Mouse (Mus musculus): ENCODE data around the gene Irf1.

Irf1 gene

GRCm38 (mm10) chr11:53736771-53737572 is 32.8 kb upstream of the Irf1 start:
- peaks cover 3% of the 10 kb centered on the region; the same call in 1 of the 2 replicates for H3K27me3 ChIP-seq (ENCODE audit: insufficient read depth, low read length)
- H3K36me3 ChIP-seq (ENCODE audit: insufficient read depth, low read length), result no peaks in the 10 kb centered on the region
- H3K9me3 ChIP-seq (ENCODE audit: low read length), result no peaks in the 10 kb centered on the region
- TF ChIP-seq CTCF (conservative IDR thresholded peaks at IDR 0.05; ENCODE audit: low read length), result peak; percentile 69
- no peak for TF ChIP-seq POU5F1 (IDR thresholded peaks at IDR 0.05; ENCODE audit: borderline replicate concordance, low read length)
- peaks cover 10% of the 10 kb centered on the region for H3K4me1 ChIP-seq (replicated peaks; ENCODE audit: low read depth, low read length)
- no peak overlapping the region for H3K4me3 ChIP-seq (replicated peaks; ENCODE audit: low read length)

- Histone ChIP-seq H3K9me3 (ENCODE audit: low read length) (no peaks in the 10 kb centered on the region), H3K4me1 (replicated peaks; ENCODE audit: low read depth, low read length) (peaks cover 13% of the 10 kb centered on the region), H3K27me3 (ENCODE audit: insufficient read depth, low read length) (peaks cover 3% of the 10 kb centered on the region; the same call in 1 of the 2 replicates), H3K36me3 (ENCODE audit: insufficient read depth, low read length) (no peaks in the 10 kb centered on the region), H3K4me3 (replicated peaks; ENCODE audit: low read length) (no peak overlapping the region)
- TF ChIP-seq CTCF (conservative IDR thresholded peaks at IDR 0.05; ENCODE audit: low read length) (peak; percentile 48), POU5F1 (IDR thresholded peaks at IDR 0.05; ENCODE audit: borderline replicate concordance, low read length) (no peak)
Observed at GRCm38 (mm10) chr11:53737573-53737946, 32.3 kb upstream of the Irf1 start.

- Histone ChIP-seq H3K4me3 (replicated peaks; ENCODE audit: low read length) (no peak overlapping the region), H3K27me3 (ENCODE audit: insufficient read depth, low read length) (no peaks in the 10 kb centered on the region)
- TF ChIP-seq CTCF (conservative IDR thresholded peaks at IDR 0.05; ENCODE audit: low read length), result no peak
- TF ChIP-seq NANOG (IDR thresholded peaks at IDR 0.05; ENCODE audit: borderline replicate concordance, low read length), result no peak
- TF ChIP-seq POU5F1 (IDR thresholded peaks at IDR 0.05; ENCODE audit: borderline replicate concordance, low read length), result no peak
Observed at GRCm38 (mm10) chr11:53742353-53742752, 27.5 kb upstream of the Irf1 start.

DNA sequence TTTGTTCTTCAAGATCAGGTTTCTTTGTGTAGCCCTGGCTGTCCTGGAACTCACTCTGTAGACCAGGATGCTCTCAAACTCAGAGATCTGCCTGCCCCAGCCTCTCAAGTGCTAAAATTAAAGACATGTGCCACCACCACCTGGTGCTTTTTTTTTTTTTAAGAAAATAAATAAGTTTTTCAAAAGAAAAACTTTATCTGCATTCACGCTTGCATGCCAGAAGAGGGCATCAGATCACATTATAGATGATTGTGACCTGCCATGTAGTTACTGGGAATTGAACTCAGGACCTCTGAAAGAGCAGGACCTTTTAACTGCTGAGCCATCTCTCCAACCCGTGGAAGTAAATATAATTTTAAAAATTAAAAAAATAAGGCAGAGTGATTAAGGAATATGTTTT is 24.6 kb upstream of the Irf1 start:
- H3K27me3 ChIP-seq (ENCODE audit: insufficient read depth, low read length), result no peaks in the 10 kb centered on the region

More at GRCm38 (mm10) chr11:53742353-53742752, 27.5 kb upstream of the Irf1 start:
- Histone ChIP-seq H3K9me3 (ENCODE audit: low read length) (no peaks in the 10 kb centered on the region), H3K4me1 (replicated peaks; ENCODE audit: low read depth, low read length) (peaks cover 14% of the 10 kb centered on the region), H3K36me3 (ENCODE audit: insufficient read depth, low read length) (no peaks in the 10 kb centered on the region)

DNA sequence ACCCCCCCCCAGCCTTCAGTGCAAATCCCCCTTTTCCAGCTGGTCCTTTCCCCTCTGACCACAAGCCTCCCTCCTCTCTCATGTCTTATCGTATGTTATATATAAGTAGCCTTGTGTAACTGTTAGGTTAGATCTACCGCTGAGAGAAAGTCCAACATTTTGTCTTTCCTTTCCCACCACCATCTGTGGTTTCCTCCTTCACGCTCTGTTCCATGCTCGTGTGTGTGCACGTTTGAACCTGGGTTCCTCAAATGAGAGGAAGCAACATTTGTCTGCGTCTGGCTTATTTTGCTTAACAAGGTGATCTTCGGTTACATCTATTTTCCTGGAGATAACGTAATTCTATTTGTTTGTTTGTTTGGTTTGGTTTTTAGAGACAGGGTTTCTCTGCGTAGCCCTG is 21.8 kb upstream of the Irf1 start:
- Histone ChIP-seq H3K27me3 (ENCODE audit: insufficient read depth, low read length) (no peaks in the 10 kb centered on the region), H3K4me1 (replicated peaks; ENCODE audit: low read depth, low read length) (peaks cover 31% of the 10 kb centered on the region), H3K4me3 (replicated peaks; ENCODE audit: low read length) (no peak overlapping the region), H3K36me3 (ENCODE audit: insufficient read depth, low read length) (no peaks in the 10 kb centered on the region), H3K9me3 (ENCODE audit: low read length) (no peaks in the 10 kb centered on the region)
- TF ChIP-seq CTCF (conservative IDR thresholded peaks at IDR 0.05; ENCODE audit: low read length) (no peak), POU5F1 (IDR thresholded peaks at IDR 0.05; ENCODE audit: borderline replicate concordance, low read length) (no peak), NANOG (IDR thresholded peaks at IDR 0.05; ENCODE audit: borderline replicate concordance, low read length) (no peak)

More for the DNA sequence above, 24.6 kb upstream of the Irf1 start:
- Histone ChIP-seq H3K36me3 (ENCODE audit: insufficient read depth, low read length) (no peaks in the 10 kb centered on the region), H3K4me3 (replicated peaks; ENCODE audit: low read length) (no peak overlapping the region), H3K9me3 (ENCODE audit: low read length) (no peaks in the 10 kb centered on the region), H3K4me1 (replicated peaks; ENCODE audit: low read depth, low read length) (peaks cover 28% of the 10 kb centered on the region)
- no peak for TF ChIP-seq CTCF (conservative IDR thresholded peaks at IDR 0.05; ENCODE audit: low read length)
- TF ChIP-seq POU5F1 (IDR thresholded peaks at IDR 0.05; ENCODE audit: borderline replicate concordance, low read length), result no peak
- no peak for TF ChIP-seq NANOG (IDR thresholded peaks at IDR 0.05; ENCODE audit: borderline replicate concordance, low read length)

DNA sequence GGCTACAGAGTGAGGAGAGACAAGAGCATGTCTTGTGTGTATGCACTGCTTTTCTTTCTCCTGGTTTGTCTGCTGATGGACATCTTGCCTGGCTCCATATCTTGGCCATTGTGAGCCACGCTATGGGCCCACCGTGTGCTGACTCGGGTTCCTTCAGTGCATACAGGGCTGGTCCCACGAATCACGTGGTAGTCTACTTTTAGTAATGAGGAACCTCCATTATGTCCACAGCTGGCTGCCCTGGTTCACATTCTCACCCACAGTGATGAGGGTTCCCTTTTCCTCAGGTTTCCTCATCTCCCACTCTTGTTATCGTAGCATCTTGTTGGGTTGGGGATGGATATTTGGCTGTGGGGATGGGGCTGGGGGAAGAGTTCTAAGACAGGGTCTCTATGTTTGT is 21.2 kb upstream of the Irf1 start:
- Histone ChIP-seq H3K4me1 (replicated peaks; ENCODE audit: low read depth, low read length) (peaks cover 35% of the 10 kb centered on the region), H3K9me3 (ENCODE audit: low read length) (no peaks in the 10 kb centered on the region), H3K36me3 (ENCODE audit: insufficient read depth, low read length) (no peaks in the 10 kb centered on the region), H3K27me3 (ENCODE audit: insufficient read depth, low read length) (no peaks in the 10 kb centered on the region), H3K4me3 (replicated peaks; ENCODE audit: low read length) (no peak overlapping the region)
- TF ChIP-seq POU5F1 (IDR thresholded peaks at IDR 0.05; ENCODE audit: borderline replicate concordance, low read length) (no peak), NANOG (IDR thresholded peaks at IDR 0.05; ENCODE audit: borderline replicate concordance, low read length) (no peak), CTCF (conservative IDR thresholded peaks at IDR 0.05; ENCODE audit: low read length) (no peak)

DNA sequence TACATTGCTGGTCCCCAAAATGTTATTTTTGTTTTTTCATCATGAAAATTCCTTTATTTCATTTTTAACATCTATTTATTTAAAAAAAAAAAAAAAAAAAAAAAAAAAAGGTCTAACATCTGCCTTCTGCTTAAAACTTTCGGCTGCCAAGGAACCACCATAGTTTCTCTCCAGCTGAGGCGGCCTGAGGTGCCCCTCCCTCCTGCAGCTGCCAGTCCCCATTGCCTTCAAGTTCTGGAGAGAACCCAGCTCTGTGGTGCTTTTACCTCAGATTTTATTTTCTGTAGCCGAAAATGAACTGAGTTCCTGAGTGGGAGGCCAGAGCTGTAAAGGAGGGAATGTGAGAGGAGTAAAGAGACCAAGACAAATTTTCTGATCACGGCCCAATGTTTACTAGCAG is 20.5 kb upstream of the Irf1 start:
- H3K4me3 ChIP-seq (replicated peaks; ENCODE audit: low read length), result no peak overlapping the region
- peaks cover 34% of the 10 kb centered on the region for H3K4me1 ChIP-seq (replicated peaks; ENCODE audit: low read depth, low read length)
- no peak for TF ChIP-seq POU5F1 (IDR thresholded peaks at IDR 0.05; ENCODE audit: borderline replicate concordance, low read length)
- no peak for TF ChIP-seq NANOG (IDR thresholded peaks at IDR 0.05; ENCODE audit: borderline replicate concordance, low read length)
- no peak for TF ChIP-seq CTCF (conservative IDR thresholded peaks at IDR 0.05; ENCODE audit: low read length)
- no peaks in the 10 kb centered on the region for H3K9me3 ChIP-seq (ENCODE audit: low read length)
- no peaks in the 10 kb centered on the region for H3K36me3 ChIP-seq (ENCODE audit: insufficient read depth, low read length)
- no peaks in the 10 kb centered on the region for H3K27me3 ChIP-seq (ENCODE audit: insufficient read depth, low read length)

DNA sequence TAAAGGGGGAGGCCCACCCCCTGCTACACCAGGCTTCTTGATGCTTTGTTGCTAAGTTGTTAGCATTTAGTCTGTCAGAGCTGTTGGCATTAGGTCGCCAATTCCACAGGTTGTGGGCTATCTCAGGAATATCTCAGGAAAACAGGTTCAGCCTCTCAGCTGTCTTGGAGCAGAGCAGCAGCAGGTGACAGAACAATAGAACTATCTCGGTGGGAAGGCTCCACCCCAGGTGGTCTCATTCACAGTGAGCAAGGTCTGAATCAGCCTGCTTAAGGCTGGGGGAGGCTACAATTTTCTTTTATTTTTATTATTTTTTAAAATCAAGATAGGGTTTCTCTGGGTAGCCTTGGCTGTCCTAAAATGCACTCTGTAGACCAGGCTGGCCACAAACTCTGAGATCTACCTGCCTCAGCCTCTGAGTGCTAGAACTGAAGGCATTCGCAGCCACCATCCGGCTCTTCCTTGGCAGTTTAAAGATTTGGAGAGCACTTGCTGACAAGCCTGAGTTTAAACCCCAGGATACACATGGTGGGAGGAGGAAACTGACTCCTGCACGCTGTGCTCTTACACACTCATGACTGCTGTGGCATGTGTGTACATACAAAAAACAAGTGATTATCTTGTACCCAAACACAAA is 20.0 kb upstream of the Irf1 start:
- H3K36me3 ChIP-seq (ENCODE audit: insufficient read depth, low read length), result no peaks in the 10 kb centered on the region
- TF ChIP-seq CTCF (conservative IDR thresholded peaks at IDR 0.05; ENCODE audit: low read length) (no peak), NANOG (IDR thresholded peaks at IDR 0.05; ENCODE audit: borderline replicate concordance, low read length) (no peak), POU5F1 (IDR thresholded peaks at IDR 0.05; ENCODE audit: borderline replicate concordance, low read length) (no peak)
- peaks cover 32% of the 10 kb centered on the region for H3K4me1 ChIP-seq (replicated peaks; ENCODE audit: low read depth, low read length)
- no peaks in the 10 kb centered on the region for H3K27me3 ChIP-seq (ENCODE audit: insufficient read depth, low read length)
- no peaks in the 10 kb centered on the region for H3K9me3 ChIP-seq (ENCODE audit: low read length)
- no peak overlapping the region for H3K4me3 ChIP-seq (replicated peaks; ENCODE audit: low read length)

Measured in E14TG2a.4 (cell line).